Mouse (Mus musculus): Measurements from ENCODE around the gene Dnajc21. TPM values are rescaled to one million over a fixed set of nuclear protein-coding genes. Genes with fewer than 3 reads are reported as not detected.
A peak's percentile ranks its signal among the peaks of the same experiment; 100 is the strongest.
"Not testable (repeated sequence)": the region's sequence is repeated elsewhere in the genome, so short reads cannot be mapped to it uniquely, and the experiment has no call there.

Dnajc21 gene
- total RNA-seq (2014; fragmentation: Nextera tagmentation) (17.6 and 30.3 TPM in 2 replicates), total RNA-seq (2017) (28.7 and 33.1 TPM in 2 replicates)

- peak; percentile 89 for ATAC-seq (replicated peaks; ENCODE audit: poor library complexity, severe bottlenecking)
These were observed at the start of gene Dnajc21 for GRCm38 (mm10) chr15:10470151-10470831. TSS of gene Dnajc21 (minus strand) at chr15:10470516.

GRCm38 (mm10) chr15:10515166-10515565 is 44.9 kb upstream of the Dnajc21 start:
- no peak for ATAC-seq (replicated peaks; ENCODE audit: poor library complexity, severe bottlenecking)

- no peak for ATAC-seq (replicated peaks; ENCODE audit: poor library complexity, severe bottlenecking)
These were observed 35.8 kb upstream of the Dnajc21 start for GRCm38 (mm10) chr15:10506099-10506498.

- ATAC-seq (replicated peaks; ENCODE audit: poor library complexity, severe bottlenecking), result peak; percentile 69
These were observed 30.8 kb upstream of the Dnajc21 start for GRCm38 (mm10) chr15:10500838-10501719.

GRCm38 (mm10) chr15:10500035-10500434 is 29.7 kb upstream of the Dnajc21 start:
- ATAC-seq (replicated peaks; ENCODE audit: poor library complexity, severe bottlenecking), result no peak

GRCm38 (mm10) chr15:10499593-10499992 is 29.3 kb upstream of the Dnajc21 start:
- no peak for ATAC-seq (replicated peaks; ENCODE audit: poor library complexity, severe bottlenecking)

- not testable (repeated sequence) for ATAC-seq (replicated peaks; ENCODE audit: poor library complexity, severe bottlenecking)
These were observed 26.4 kb upstream of the Dnajc21 start for GRCm38 (mm10) chr15:10496696-10497095.

GRCm38 (mm10) chr15:10495944-10496343 is 25.6 kb upstream of the Dnajc21 start:
- no peak for ATAC-seq (replicated peaks; ENCODE audit: poor library complexity, severe bottlenecking)

GRCm38 (mm10) chr15:10490101-10490500 is 19.8 kb upstream of the Dnajc21 start:
- ATAC-seq (replicated peaks; ENCODE audit: poor library complexity, severe bottlenecking), result no peak

GRCm38 (mm10) chr15:10487246-10487645 is 16.9 kb upstream of the Dnajc21 start:
- ATAC-seq (replicated peaks; ENCODE audit: poor library complexity, severe bottlenecking), result no peak

GRCm38 (mm10) chr15:10486365-10486839 is 16.1 kb upstream of the Dnajc21 start:
- ATAC-seq (replicated peaks; ENCODE audit: poor library complexity, severe bottlenecking), result peak; percentile 15

- ATAC-seq (replicated peaks; ENCODE audit: poor library complexity, severe bottlenecking), result peak; percentile 98
These were observed 15.4 kb upstream of the Dnajc21 start, which contains the start of the genes Brix1 and Rad1 for GRCm38 (mm10) chr15:10485484-10486364. TSS of gene Brix1 (minus strand) at chr15:10485947. TSS of gene Rad1 (plus strand) at chr15:10486018.

GRCm38 (mm10) chr15:10470941-10471340 is 625 bp upstream of the Dnajc21 start:
- ATAC-seq (replicated peaks; ENCODE audit: poor library complexity, severe bottlenecking), result no peak

GRCm38 (mm10) chr15:10469641-10470150 is 620 bp downstream of the Dnajc21 start:
- ATAC-seq (replicated peaks; ENCODE audit: poor library complexity, severe bottlenecking), result no peak

GRCm38 (mm10) chr15:10468761-10469160 is 1.6 kb downstream of the Dnajc21 start:
- no peak for ATAC-seq (replicated peaks; ENCODE audit: poor library complexity, severe bottlenecking)

- ATAC-seq (replicated peaks; ENCODE audit: poor library complexity, severe bottlenecking), result no peak
These were observed 5.6 kb downstream of the Dnajc21 start for GRCm38 (mm10) chr15:10464678-10465077.

GRCm38 (mm10) chr15:10463555-10463954 is 6.8 kb downstream of the Dnajc21 start:
- ATAC-seq (replicated peaks; ENCODE audit: poor library complexity, severe bottlenecking), result peak; percentile 96

- no peak for ATAC-seq (replicated peaks; ENCODE audit: poor library complexity, severe bottlenecking)
These were observed 9.3 kb downstream of the Dnajc21 start for GRCm38 (mm10) chr15:10460986-10461385.

- no peak for ATAC-seq (replicated peaks; ENCODE audit: poor library complexity, severe bottlenecking)
These were observed 23.2 kb downstream of the Dnajc21 start for GRCm38 (mm10) chr15:10447102-10447501.

GRCm38 (mm10) chr15:10442275-10442674 is 28.0 kb downstream of the Dnajc21 start:
- no peak for ATAC-seq (replicated peaks; ENCODE audit: poor library complexity, severe bottlenecking)

Measured in granulocyte monocyte progenitor cell, adult 5-6 weeks (primary cell).